Mouse (Mus musculus) midbrain, embryonic 16.5 days (tissue): ENCODE measurements at regions not wholly inside any gene's neighbourhood (a gene's known extent, or its start where the extent isn't known, plus 50 kb on each side); places are given as distances from the start of the nearest gene placed in this dataset.
A peak's percentile ranks its signal among the peaks of the same experiment; 100 is the strongest.
"Not testable (repeated sequence)": the region's sequence is repeated elsewhere in the genome, so short reads cannot be mapped to it uniquely, and the experiment has no call there.

Source experiments
- ATAC-seq: fragments of 200-750 bp; cut with Nextera tagmentation; 2 replicates; pipeline ENCODE4 v1.8.0; 2017; ENCODE audit warnings: moderate TSS enrichment
- H3K27ac ChIP-seq: fragments of 300-500 bp; sonication (generic); 2 replicates; pipeline ENCODE4 v1.5.1; 2014; ENCODE audit warnings: mild to moderate bottlenecking, low read length, mixed read lengths
- H3K27me3 ChIP-seq: fragments of 300-500 bp; sonication (generic); 2 replicates; pipeline ENCODE4 v1.6.1; 2014; ENCODE audit warnings: low read depth, low read length, mixed read lengths; ENCODE audit not compliant: control insufficient read depth, insufficient read depth
- H3K36me3 ChIP-seq: fragments of 300-500 bp; sonication (generic); 2 replicates; pipeline ENCODE4 v1.6.1; 2014; ENCODE audit warnings: mild to moderate bottlenecking, low read length, moderate library complexity, mixed read lengths; ENCODE audit not compliant: control insufficient read depth, insufficient read depth
- H3K4me1 ChIP-seq: fragments of 300-500 bp; sonication (generic); 2 replicates; pipeline ENCODE4 v1.6.1; 2014; ENCODE audit warnings: mild to moderate bottlenecking, low read length, mixed read lengths; ENCODE audit not compliant: control insufficient read depth, insufficient read depth
- H3K4me2 ChIP-seq: fragments of 300-500 bp; sonication (generic); 2 replicates; pipeline ENCODE4 v1.6.1; 2014; ENCODE audit warnings: mild to moderate bottlenecking, low read length, mixed read lengths
- H3K4me3 ChIP-seq: fragments of 300-500 bp; sonication (generic); 2 replicates; pipeline ENCODE4 v1.5.1; 2014; ENCODE audit warnings: low read depth, mild to moderate bottlenecking, low read length, moderate library complexity, mixed read lengths
- H3K9ac ChIP-seq: fragments of 300-500 bp; sonication (generic); 2 replicates; pipeline ENCODE4 v1.6.1; 2014; ENCODE audit warnings: low read depth, low read length, mixed read lengths
- H3K9me3 ChIP-seq: fragments of 300-500 bp; sonication (generic); replicated peaks from 2 replicates; pipeline ENCODE4 v1.6.1; 2014; ENCODE audit warnings: mild to moderate bottlenecking, low read length, mixed read lengths; ENCODE audit not compliant: control insufficient read depth, poor library complexity, severe bottlenecking
- WGBS: fragments of 180-500 bp; shearing (Covaris S2); extraction: QIAGEN DNeasy Blood & Tissue Kit; methylation state at CpG from one replicate; pipeline ENCODE4 v1.1.7; 2014; 5-methylcytosine and 5-hydroxymethylcytosine counted together

DNA sequence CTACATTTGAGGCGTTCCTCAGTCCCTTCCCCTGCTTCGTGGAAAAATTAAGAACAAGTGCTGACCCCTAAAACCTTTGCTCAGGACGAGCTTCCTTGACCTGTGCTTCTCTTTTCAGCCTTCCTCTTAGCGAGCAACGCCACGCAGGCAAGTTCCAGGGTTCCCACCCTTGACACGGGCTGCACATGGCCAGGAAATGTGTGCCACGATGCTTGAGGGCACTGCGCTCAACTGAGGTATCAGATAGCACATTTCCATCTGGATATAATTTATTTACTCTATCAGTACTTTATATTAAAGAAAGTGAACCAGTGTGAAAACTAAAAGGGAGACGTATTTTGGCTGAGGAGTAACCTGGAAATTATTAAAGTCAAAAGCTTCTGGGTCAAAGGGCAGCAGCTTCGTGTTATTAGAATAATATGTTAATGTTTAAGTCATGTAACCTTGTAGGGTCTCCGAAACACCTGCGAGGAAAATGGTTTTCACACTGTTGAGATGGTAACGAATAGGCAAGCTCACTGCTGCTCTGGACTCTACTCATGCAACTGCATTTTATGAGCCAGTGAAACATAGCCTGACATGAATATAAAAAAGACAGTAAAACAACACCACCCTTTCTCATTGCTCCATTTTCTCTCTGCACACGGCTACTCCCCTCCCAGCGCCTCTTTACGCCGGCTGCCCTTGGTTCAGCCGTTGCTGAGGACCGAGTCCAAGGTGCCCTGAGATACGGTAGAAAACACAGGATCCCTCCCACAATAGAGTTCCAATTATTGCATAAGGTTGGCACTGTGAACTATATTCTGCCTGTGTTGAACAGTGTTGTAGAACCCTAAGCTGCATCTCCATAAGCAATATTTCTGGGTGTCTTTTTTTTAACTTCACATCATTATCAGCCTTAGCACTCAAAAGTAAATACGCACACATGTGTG is 204.9 kb upstream of the Intu start:
- no peak overlapping the region for H3K4me2 ChIP-seq
- no peak overlapping the region for H3K4me3 ChIP-seq
- no peaks in the 10 kb centered on the region for H3K27me3 ChIP-seq
- H3K4me1 ChIP-seq, result no peaks in the 10 kb centered on the region
- WGBS, result 86% methylated on average over 22 of the region's 22 CpGs
- no peak overlapping the region for H3K27ac ChIP-seq
- no peak for ATAC-seq
- no peaks in the 10 kb centered on the region for H3K9me3 ChIP-seq
- H3K9ac ChIP-seq, result no peak overlapping the region
- no peaks in the 10 kb centered on the region for H3K36me3 ChIP-seq

DNA sequence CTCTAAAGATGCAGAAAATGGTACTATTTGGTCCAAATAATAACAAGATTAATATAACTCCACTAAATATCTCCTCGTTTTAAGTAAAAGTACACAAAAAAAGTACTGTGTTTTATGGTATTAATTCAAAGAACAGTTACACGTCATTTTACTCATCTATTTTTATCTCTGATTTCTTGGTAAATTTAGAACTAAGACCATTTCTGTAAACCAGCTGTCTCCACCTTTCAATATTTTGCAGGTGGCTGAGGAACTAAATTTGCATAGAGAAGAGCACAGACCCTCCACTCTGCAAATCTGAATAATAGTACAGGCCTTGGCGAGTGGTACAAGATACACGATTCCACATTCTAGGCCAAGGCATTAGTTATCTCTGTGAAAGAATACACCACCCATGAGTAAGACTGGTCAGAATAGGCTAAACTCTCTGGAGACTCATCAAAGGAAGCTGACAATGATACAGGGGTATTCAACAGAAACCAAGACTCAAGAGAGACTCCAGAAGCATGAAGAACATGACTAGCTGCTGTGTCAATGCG is 191.5 kb upstream of the Intu start:
- WGBS, result 94% methylated on average over 5 of the region's 5 CpGs
- no peaks in the 10 kb centered on the region for H3K36me3 ChIP-seq
- H3K9me3 ChIP-seq, result no peaks in the 10 kb centered on the region
- no peak overlapping the region for H3K27ac ChIP-seq
- H3K4me3 ChIP-seq, result no peak overlapping the region
- H3K4me2 ChIP-seq, result no peak overlapping the region
- H3K9ac ChIP-seq, result no peak overlapping the region
- H3K4me1 ChIP-seq, result no peaks in the 10 kb centered on the region
- ATAC-seq, result no peak
- H3K27me3 ChIP-seq, result no peaks in the 10 kb centered on the region

- no peak for ATAC-seq
- H3K4me3 ChIP-seq, result no peak overlapping the region
- no peak overlapping the region for H3K4me2 ChIP-seq
- H3K36me3 ChIP-seq, result no peaks in the 10 kb centered on the region
- H3K9ac ChIP-seq, result no peak overlapping the region
- no peak overlapping the region for H3K27ac ChIP-seq
- 15% methylated on average over 4 of the region's 4 CpGs for WGBS
- H3K27me3 ChIP-seq, result no peaks in the 10 kb centered on the region
- no peaks in the 10 kb centered on the region for H3K9me3 ChIP-seq
- peaks cover 2% of the 10 kb centered on the region; the same call in 1 of the 2 replicates for H3K4me1 ChIP-seq
Measured at GRCm38 (mm10) chr3:40355103-40355502, 176.0 kb upstream of the Intu start.

- Histone ChIP-seq H3K27me3 (no peaks in the 10 kb centered on the region), H3K4me2 (no peak overlapping the region), H3K27ac (no peak overlapping the region), H3K9ac (no peak overlapping the region), H3K4me1 (peaks cover 3% of the 10 kb centered on the region; the same call in 1 of the 2 replicates), H3K9me3 (no peaks in the 10 kb centered on the region), H3K4me3 (no peak overlapping the region), H3K36me3 (no peaks in the 10 kb centered on the region)
- 89% methylated on average over 4 of the region's 4 CpGs for WGBS
- no peak for ATAC-seq
Measured at GRCm38 (mm10) chr3:40368421-40368820, 162.7 kb upstream of the Intu start.

DNA sequence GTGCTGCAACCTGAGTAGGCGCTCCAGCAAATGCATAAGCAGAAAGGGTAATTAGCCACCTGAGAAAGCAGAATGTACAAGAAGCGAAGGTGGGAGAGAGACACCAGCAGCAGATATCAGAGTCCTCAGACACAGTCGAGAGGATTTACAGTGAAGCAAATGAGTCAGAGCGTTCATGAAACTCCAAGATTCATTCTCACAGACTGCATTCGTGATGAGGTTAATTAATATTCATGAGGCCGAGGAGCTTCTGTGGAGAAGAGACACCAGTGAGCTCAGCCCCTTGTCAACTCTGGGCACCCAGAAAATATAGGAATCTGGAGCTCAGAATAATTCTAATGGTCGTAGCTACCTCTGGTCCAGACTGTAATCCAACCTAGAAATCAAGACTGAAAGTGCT is 159.7 kb upstream of the Intu start:
- H3K4me2 ChIP-seq, result peak overlapping the region; percentile 9; the same call in 1 of the 2 replicates
- H3K27me3 ChIP-seq, result no peaks in the 10 kb centered on the region
- H3K4me1 ChIP-seq, result peaks cover 3% of the 10 kb centered on the region; the same call in 1 of the 2 replicates
- no peak for ATAC-seq
- no peaks in the 10 kb centered on the region for H3K36me3 ChIP-seq
- H3K27ac ChIP-seq, result no peak overlapping the region
- H3K9me3 ChIP-seq, result no peaks in the 10 kb centered on the region
- H3K9ac ChIP-seq, result no peak overlapping the region
- 33% methylated on average over 7 of the region's 7 CpGs for WGBS
- H3K4me3 ChIP-seq, result no peak overlapping the region

GRCm38 (mm10) chr3:40376220-40376619 is 154.9 kb upstream of the Intu start:
- not testable (repeated sequence) for H3K27me3 ChIP-seq, H3K27ac ChIP-seq, H3K4me1 ChIP-seq, H3K4me2 ChIP-seq, H3K4me3 ChIP-seq, H3K9ac ChIP-seq, ATAC-seq, H3K36me3 ChIP-seq, H3K9me3 ChIP-seq

DNA sequence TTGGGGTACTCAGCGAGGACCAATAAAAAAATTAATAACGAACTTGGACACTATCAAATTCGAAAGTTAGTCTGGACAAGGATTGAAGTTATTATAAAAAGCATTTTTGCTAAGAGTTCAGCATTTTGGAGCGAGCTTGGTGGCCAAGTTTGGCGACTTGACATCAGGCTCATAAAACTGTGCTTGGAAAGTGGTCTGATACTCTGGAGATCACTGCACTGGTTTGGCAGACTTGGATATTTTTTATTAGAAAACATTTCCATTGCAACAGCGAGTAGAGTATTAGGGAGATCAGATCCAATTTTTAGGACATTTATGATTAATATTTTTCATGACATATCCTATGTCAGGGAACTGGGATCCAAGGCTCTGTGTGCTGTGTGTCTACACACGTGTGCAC is 153.7 kb upstream of the Intu start:
- no peaks in the 10 kb centered on the region for H3K27me3 ChIP-seq
- no peak overlapping the region for H3K27ac ChIP-seq
- no peak for ATAC-seq
- WGBS, result 88% methylated on average over 7 of the region's 7 CpGs
- H3K36me3 ChIP-seq, result no peaks in the 10 kb centered on the region
- H3K4me2 ChIP-seq, result no peak overlapping the region
- no peak overlapping the region for H3K4me3 ChIP-seq
- no peak overlapping the region for H3K9ac ChIP-seq
- H3K9me3 ChIP-seq, result no peaks in the 10 kb centered on the region
- H3K4me1 ChIP-seq, result no peaks in the 10 kb centered on the region

- 91% methylated on average over 2 of the region's 2 CpGs for WGBS
- Histone ChIP-seq H3K4me2 (no peak overlapping the region), H3K4me3 (no peak overlapping the region), H3K9me3 (no peaks in the 10 kb centered on the region), H3K36me3 (no peaks in the 10 kb centered on the region), H3K27me3 (no peaks in the 10 kb centered on the region), H3K4me1 (no peaks in the 10 kb centered on the region), H3K9ac (no peak overlapping the region), H3K27ac (no peak overlapping the region)
- no peak for ATAC-seq
Measured at GRCm38 (mm10) chr3:40379063-40379462, 152.0 kb upstream of the Intu start.

GRCm38 (mm10) chr3:40391631-40392030 is 139.5 kb upstream of the Intu start:
- ATAC-seq, result 0 out of 2 replicates have a peak, but pooled peaks have one; percentile 62
- no peaks in the 10 kb centered on the region for H3K9me3 ChIP-seq
- no peak overlapping the region for H3K27ac ChIP-seq
- H3K4me1 ChIP-seq, result no peaks in the 10 kb centered on the region
- H3K36me3 ChIP-seq, result no peaks in the 10 kb centered on the region
- 45% methylated on average over 6 of the region's 6 CpGs for WGBS
- no peaks in the 10 kb centered on the region for H3K27me3 ChIP-seq
- no peak overlapping the region for H3K4me2 ChIP-seq
- H3K9ac ChIP-seq, result no peak overlapping the region
- H3K4me3 ChIP-seq, result no peak overlapping the region
